In the genomic region with DNA sequence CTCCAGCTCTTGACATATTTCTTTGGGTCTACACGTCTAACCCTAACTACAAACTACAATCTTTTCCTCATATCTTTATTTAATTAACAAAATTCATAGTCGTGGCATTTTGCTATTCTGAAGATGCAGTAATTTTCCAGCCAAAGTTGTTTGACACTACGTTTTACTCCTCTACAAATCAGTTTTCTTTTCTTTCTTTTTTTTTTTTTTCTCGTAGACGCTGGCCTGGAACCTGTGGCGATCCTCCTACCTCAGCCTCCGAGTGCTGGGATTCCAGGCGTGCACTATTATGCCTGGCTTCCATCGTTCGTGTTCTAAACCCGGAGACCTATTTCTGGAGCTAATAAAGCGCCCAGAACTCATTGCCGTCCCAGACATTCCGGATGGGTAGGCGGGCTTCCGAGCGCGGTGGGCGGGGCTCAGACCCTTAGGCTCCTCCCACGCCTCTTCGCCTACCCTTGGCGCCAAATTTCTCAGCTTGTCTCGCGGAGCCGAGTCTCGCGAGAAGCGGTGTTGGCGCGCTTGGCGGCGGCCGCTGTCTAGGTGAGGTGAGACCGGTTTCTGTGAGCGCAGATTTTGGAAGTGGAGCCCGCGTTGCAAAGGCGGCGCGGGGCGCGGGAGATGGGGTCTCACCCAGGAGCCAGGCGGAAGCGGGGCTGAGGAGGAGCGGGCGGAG, we compare ENCODE assay signal across 8 mouse cellular contexts. TPM values are rescaled to one million over a fixed set of nuclear protein-coding genes. Genes with fewer than 3 reads are reported as not detected.
DNase-seq lines count a peak whose midpoint lies in the region; ATAC-seq and TF ChIP-seq lines count a peak whose summit lies in the region.

TSS of gene Tipin (plus strand) at position 477 of the 676 bp plus-strand sequence.

- peak within 1 kb of the TSS; percentile 87 for H3K9ac ChIP-seq in CH12.LX (ENCODE audit: insufficient read depth, low read depth)
- peak within 1 kb of the TSS; percentile 97 for H3K9ac ChIP-seq in forebrain, embryonic 11.5 days (ENCODE audit: low read length)
- peak within 1 kb of the TSS; percentile 97 for H3K9ac ChIP-seq in heart, embryonic 16.5 days (ENCODE audit: low read length)
- peak within 1 kb of the TSS; percentile 95 for H3K9ac ChIP-seq in liver, embryonic 15.5 days
- peak within 1 kb of the TSS; percentile 91 for H3K9ac ChIP-seq in neural tube, embryonic 12.5 days

- peaks cover 0 to 12% of the 10 kb centered on the region in 2 experiments; a peak in 2 of 4 replicates for H3K4me1 ChIP-seq in CH12.LX (ENCODE audit: control insufficient read depth in 1 of 2, insufficient read depth in 2 of 2)
- H3K4me1 ChIP-seq in forebrain, embryonic 11.5 days (replicated peaks; ENCODE audit: control insufficient read depth, insufficient read depth, low read length): no peaks in the 10 kb centered on the region; the same call in 1 of the 2 replicates
- peaks cover 8% of the 10 kb centered on the region for H3K4me1 ChIP-seq in heart, embryonic 16.5 days (ENCODE audit: control insufficient read depth, insufficient read depth, low read length)
- peaks cover 31% of the 10 kb centered on the region for H3K4me1 ChIP-seq in liver, embryonic 15.5 days (replicated peaks)
- H3K4me1 ChIP-seq in neural tube, embryonic 12.5 days: peaks cover 9% of the 10 kb centered on the region

- H3K4me2 ChIP-seq in CH12.LX (ENCODE audit: insufficient read depth, low read depth, poor library complexity, severe bottlenecking): peak within 1 kb of the TSS; percentile 99
- H3K4me2 ChIP-seq in forebrain, embryonic 11.5 days (ENCODE audit: low read depth, low read length, severe bottlenecking): peak within 1 kb of the TSS; percentile 62
- peak within 1 kb of the TSS; percentile 84 for H3K4me2 ChIP-seq in heart, embryonic 16.5 days (ENCODE audit: low read depth, low read length)
- H3K4me2 ChIP-seq in liver, embryonic 15.5 days: peak within 1 kb of the TSS; percentile 72
- peak within 1 kb of the TSS; percentile 81 for H3K4me2 ChIP-seq in neural tube, embryonic 12.5 days (replicated peaks)

- peaks cover 0 to 15% of the 10 kb centered on the region in 2 experiments for H3K36me3 ChIP-seq in CH12.LX (replicated peaks in 1 of 2; ENCODE audit: control insufficient read depth in 1 of 2, insufficient read depth in 1 of 2, low read length in 1 of 2)
- H3K36me3 ChIP-seq in forebrain, embryonic 11.5 days (ENCODE audit: control insufficient read depth, insufficient read depth, low read length): no peaks in the 10 kb centered on the region
- H3K36me3 ChIP-seq in heart, embryonic 16.5 days (ENCODE audit: control insufficient read depth, insufficient read depth): no peaks in the 10 kb centered on the region
- H3K36me3 ChIP-seq in liver, embryonic 15.5 days (replicated peaks): peaks cover 15% of the 10 kb centered on the region
- H3K36me3 ChIP-seq in neural tube, embryonic 12.5 days: no peaks in the 10 kb centered on the region

- H3K4me3 ChIP-seq in CH12.LX (replicated peaks in 1 of 3; ENCODE audit: low read depth in 2 of 3, low read length in 2 of 3, poor library complexity in 1 of 3): peak within 1 kb of the TSS; percentile 94 to 99 (median 95)
- H3K4me3 ChIP-seq in forebrain, embryonic 11.5 days (ENCODE audit: low read depth, low read length): peak within 1 kb of the TSS; percentile 77
- H3K4me3 ChIP-seq in heart, embryonic 16.5 days (ENCODE audit: low read length): peak within 1 kb of the TSS; percentile 94
- peak within 1 kb of the TSS; percentile 96 for H3K4me3 ChIP-seq in liver, embryonic 15.5 days (replicated peaks)
- peak within 1 kb of the TSS; percentile 82 for H3K4me3 ChIP-seq in neural tube, embryonic 12.5 days

- in situ Hi-C loops in CH12.LX (cut with MboI; ENCODE audit: low pct_ligation_motif_present, low pct_unique_long_range_greater_than_20kb, low sequenced_read_pairs): no loop called here

- DNase-seq in CH12.LX (ENCODE audit: extremely low read depth): peak; percentile 92
- peak; percentile 91 for DNase-seq in c-Kit-positive CD71-positive TER-119-negative erythroid progenitor cells, embryonic 14.5 days (ENCODE audit: low read depth)
- peak; percentile 98 for DNase-seq in forebrain, embryonic 11.5 days (ENCODE audit: low spot score)
- peak; percentile 96 to 99 for DNase-seq in kidney, postnatal 36 days
- DNase-seq in telencephalon, adult 2 months (ENCODE audit: low read depth, low spot score): peak; percentile 86

- peaks cover 46% of the 10 kb centered on the region for H3K79me2 ChIP-seq in CH12.LX (replicated peaks; ENCODE audit: control insufficient read depth, extremely low read depth, insufficient read depth, poor library complexity, severe bottlenecking)

- no peaks in the 10 kb centered on the region for H3K9me3 ChIP-seq in CH12.LX (replicated peaks; ENCODE audit: low read length)
- H3K9me3 ChIP-seq in forebrain, embryonic 11.5 days (ENCODE audit: control insufficient read depth, low read length): no peaks in the 10 kb centered on the region
- H3K9me3 ChIP-seq in heart, embryonic 16.5 days (replicated peaks; ENCODE audit: control insufficient read depth, low read length): no peaks in the 10 kb centered on the region
- H3K9me3 ChIP-seq in liver, embryonic 15.5 days (replicated peaks): no peaks in the 10 kb centered on the region
- H3K9me3 ChIP-seq in neural tube, embryonic 12.5 days: no peaks in the 10 kb centered on the region

- ATAC-seq in forebrain, embryonic 11.5 days (replicated peaks; ENCODE audit: low FRiP score): peak; percentile 94
- peak; percentile 96 for ATAC-seq in heart, embryonic 16.5 days (replicated peaks; ENCODE audit: extremely low read depth, insufficient read depth, low FRiP score)
- peak; percentile 90 for ATAC-seq in liver, embryonic 15.5 days (ENCODE audit: insufficient read depth)
- peak; percentile 94 for ATAC-seq in neural tube, embryonic 12.5 days (ENCODE audit: low FRiP score, low read depth)

- no peaks in the 10 kb centered on the region for H3K27me3 ChIP-seq in CH12.LX (replicated peaks)
- no peaks in the 10 kb centered on the region for H3K27me3 ChIP-seq in forebrain, embryonic 11.5 days (ENCODE audit: control insufficient read depth, insufficient read depth, low read length)
- H3K27me3 ChIP-seq in heart, embryonic 16.5 days (ENCODE audit: control insufficient read depth, insufficient read depth, low read length): no peaks in the 10 kb centered on the region
- no peaks in the 10 kb centered on the region for H3K27me3 ChIP-seq in liver, embryonic 15.5 days
- no peaks in the 10 kb centered on the region for H3K27me3 ChIP-seq in neural tube, embryonic 12.5 days (replicated peaks)

- 3% methylated on average over 46 of the region's 46 CpGs for WGBS in forebrain, embryonic 11.5 days
- 2% methylated on average over 46 of the region's 46 CpGs for WGBS in heart, embryonic 16.5 days
- WGBS in liver, embryonic 15.5 days (ENCODE audit: insufficient replicate concordance): under 1% methylated on average over 46 of the region's 46 CpGs
- 3% methylated on average over 46 of the region's 46 CpGs for WGBS in neural tube, embryonic 12.5 days

- peak within 1 kb of the TSS; percentile 69 for H3K27ac ChIP-seq in CH12.LX (ENCODE audit: insufficient read depth, low read depth)
- H3K27ac ChIP-seq in forebrain, embryonic 11.5 days (ENCODE audit: low read depth, low read length): peak within 1 kb of the TSS; percentile 82
- peak within 1 kb of the TSS; percentile 92 for H3K27ac ChIP-seq in heart, embryonic 16.5 days (ENCODE audit: low read length)
- H3K27ac ChIP-seq in liver, embryonic 15.5 days (replicated peaks): peak within 1 kb of the TSS; percentile 90
- H3K27ac ChIP-seq in neural tube, embryonic 12.5 days: peak within 1 kb of the TSS; percentile 59; the same call in 1 of the 2 replicates

- no peak for TF ChIP-seq RAD21 in CH12.LX (IDR thresholded peaks at IDR 0.05; ENCODE audit: low read depth, low read length)

- TF ChIP-seq EP300 in CH12.LX (IDR thresholded peaks at IDR 0.05; ENCODE audit: low read length): no peak

- dilution Hi-C loops in CH12.LX (cut with MboI; ENCODE audit: extremely low pct_ligation_motif_present, extremely low pct_unique_long_range_greater_than_20kb, low sequenced_read_pairs): no loop called here

- TF ChIP-seq POLR2A in CH12.LX (IDR thresholded peaks at IDR 0.05; ENCODE audit: low read depth, low read length): peak; percentile 99

- TF ChIP-seq CTCF in CH12.LX (conservative IDR thresholded peaks at IDR 0.05 in 1 of 2, IDR thresholded peaks at IDR 0.05 in 1 of 2; ENCODE audit: low read depth in 2 of 2, low read length in 2 of 2): no peak

TF ChIP-seq in CH12.LX, 34 proteins besides CTCF, POLR2A, EP300 and RAD21 (continues in another document):
- 0 out of 2 replicates have a peak, but pooled peaks have one; percentile 37 for TF ChIP-seq UBTF (IDR thresholded peaks at IDR 0.05; ENCODE audit: low read depth, low read length)
- TF ChIP-seq SMC3 (IDR thresholded peaks at IDR 0.05; ENCODE audit: low read depth, low read length): no peak
- peak; percentile 87; the same call in 1 of the 2 replicates for TF ChIP-seq POLR2AphosphoS2 (IDR thresholded peaks at IDR 0.05; ENCODE audit: low read depth, low read length)
- peak; percentile 98 for TF ChIP-seq E2F4 (IDR thresholded peaks at IDR 0.05; ENCODE audit: insufficient replicate concordance, low read depth, low read length)
- TF ChIP-seq MAFK (IDR thresholded peaks at IDR 0.05; ENCODE audit: insufficient replicate concordance, low read length): no peak
- peak; percentile 93 for TF ChIP-seq NELFE (IDR thresholded peaks at IDR 0.05; ENCODE audit: low read depth, low read length)
- peak; percentile 64; the same call in 1 of the 2 replicates for TF ChIP-seq SIN3A (IDR thresholded peaks at IDR 0.05; ENCODE audit: low read length)
- TF ChIP-seq CHD2 (IDR thresholded peaks at IDR 0.05; ENCODE audit: low read length): peak; percentile 100
- TF ChIP-seq NRF1 (IDR thresholded peaks at IDR 0.05; ENCODE audit: low read depth, low read length): no peak
- peak; percentile 53 for TF ChIP-seq HCFC1 (IDR thresholded peaks at IDR 0.05; ENCODE audit: low read depth, low read length)
- TF ChIP-seq MXI1 (IDR thresholded peaks at IDR 0.05; ENCODE audit: low read depth, low read length): peak; percentile 79; the same call in 1 of the 2 replicates
- 0 out of 2 replicates have a peak, but pooled peaks have one; percentile 52 for TF ChIP-seq TBP (conservative IDR thresholded peaks at IDR 0.05; ENCODE audit: low read depth, low read length)
- no peak for TF ChIP-seq JUN (IDR thresholded peaks at IDR 0.05; ENCODE audit: insufficient read depth, low read depth, low read length)
- TF ChIP-seq ZNF384 (IDR thresholded peaks at IDR 0.05; ENCODE audit: low read depth, low read length): no peak

RNA-seq across cellular contexts. Expression of gene Tipin, which starts in this region (rescaled TPM):
- total RNA-seq in CH12.LX (2012; rRNA removed): 179 and 248 TPM in 2 replicates
- total RNA-seq in CH12.LX (2014; rRNA removed): 443 and 624 TPM in 2 replicates
- polyA plus RNA-seq in CH12.LX (2012; ENCODE audit: insufficient read length, low read depth): 204 and 235 TPM in 2 replicates
- 300 and 304 TPM in 2 replicates for polyA plus RNA-seq in forebrain, embryonic 11.5 days (2014; fragmentation: Nextera tagmentation; extraction: Ambion mirVana)
- 101 and 110 TPM in 2 replicates for polyA plus RNA-seq in heart, embryonic 16.5 days (2015; fragmentation: Nextera tagmentation; extraction: Ambion mirVana)
- polyA plus RNA-seq in liver, embryonic 15.5 days (2015; fragmentation: Nextera tagmentation; extraction: Ambion mirVana): 170 and 187 TPM in 2 replicates
- polyA plus RNA-seq in neural tube, embryonic 12.5 days (2016; fragmentation: Nextera tagmentation; extraction: Ambion mirVana): 154 and 159 TPM in 2 replicates

Comparison
In these comparisons a context has a peak if more than half of its experiments do, and no peak if none do; other contexts are left out.
1. Peak in every context shown above with its lines: DNase-seq, ATAC-seq, H3K4me3 ChIP-seq and H3K27ac ChIP-seq.